Mouse (Mus musculus): Measurements from ENCODE around the gene Serpina1f. TPM values are rescaled to one million over a fixed set of nuclear protein-coding genes. Genes with fewer than 3 reads are reported as not detected.
"Not testable (repeated sequence)": the region's sequence is repeated elsewhere in the genome, so short reads cannot be mapped to it uniquely, and the experiment has no call there.

Gene Serpina1f
- polyA plus RNA-seq (2015; fragmentation: Nextera tagmentation; extraction: Ambion mirVana) = not detected in 2 replicates

DNA sequence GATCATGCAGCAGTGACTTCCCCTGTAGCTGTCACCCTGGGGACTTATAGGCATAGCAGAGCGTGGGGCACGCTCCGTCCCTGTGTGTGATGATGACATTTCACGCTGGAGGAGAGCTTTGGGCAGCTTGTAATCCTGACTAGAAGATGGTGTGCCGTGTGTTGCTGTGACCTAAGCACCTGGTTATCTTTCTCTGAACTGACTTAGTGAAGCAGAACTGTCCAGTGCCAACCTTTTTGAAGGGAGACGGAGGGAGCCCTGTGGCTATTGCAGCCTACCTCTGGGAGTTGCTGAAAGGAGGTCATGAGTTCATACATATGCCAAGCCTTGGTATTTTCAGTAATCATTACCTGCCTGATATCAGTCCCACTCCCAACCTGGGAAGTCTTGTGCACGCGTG is at the start of gene Serpina1f:
Gene Serpina1f (minus strand): TSS at position 101 of the 400 bp plus-strand sequence.
- no peak within 1 kb of the TSS for H3K9ac ChIP-seq (ENCODE audit: low read depth, low read length)
- H3K36me3 ChIP-seq (ENCODE audit: control insufficient read depth, insufficient read depth, low read length) = no peaks in the 10 kb centered on the region
- no peaks in the 10 kb centered on the region for H3K27me3 ChIP-seq (replicated peaks; ENCODE audit: control insufficient read depth, insufficient read depth, low read length)
- WGBS = 89% methylated on average over 8 of the region's 8 CpGs
- H3K4me2 ChIP-seq (ENCODE audit: low read length) = no peak within 1 kb of the TSS
- H3K9me3 ChIP-seq (ENCODE audit: control insufficient read depth, low read length) = no peaks in the 10 kb centered on the region
- H3K27ac ChIP-seq (ENCODE audit: low read depth, low read length) = no peak within 1 kb of the TSS
- no peaks in the 10 kb centered on the region for H3K4me1 ChIP-seq (ENCODE audit: control insufficient read depth, insufficient read depth, low read depth, low read length)
- no peak within 1 kb of the TSS for H3K4me3 ChIP-seq (ENCODE audit: low read length)
- no peak for ATAC-seq

DNA sequence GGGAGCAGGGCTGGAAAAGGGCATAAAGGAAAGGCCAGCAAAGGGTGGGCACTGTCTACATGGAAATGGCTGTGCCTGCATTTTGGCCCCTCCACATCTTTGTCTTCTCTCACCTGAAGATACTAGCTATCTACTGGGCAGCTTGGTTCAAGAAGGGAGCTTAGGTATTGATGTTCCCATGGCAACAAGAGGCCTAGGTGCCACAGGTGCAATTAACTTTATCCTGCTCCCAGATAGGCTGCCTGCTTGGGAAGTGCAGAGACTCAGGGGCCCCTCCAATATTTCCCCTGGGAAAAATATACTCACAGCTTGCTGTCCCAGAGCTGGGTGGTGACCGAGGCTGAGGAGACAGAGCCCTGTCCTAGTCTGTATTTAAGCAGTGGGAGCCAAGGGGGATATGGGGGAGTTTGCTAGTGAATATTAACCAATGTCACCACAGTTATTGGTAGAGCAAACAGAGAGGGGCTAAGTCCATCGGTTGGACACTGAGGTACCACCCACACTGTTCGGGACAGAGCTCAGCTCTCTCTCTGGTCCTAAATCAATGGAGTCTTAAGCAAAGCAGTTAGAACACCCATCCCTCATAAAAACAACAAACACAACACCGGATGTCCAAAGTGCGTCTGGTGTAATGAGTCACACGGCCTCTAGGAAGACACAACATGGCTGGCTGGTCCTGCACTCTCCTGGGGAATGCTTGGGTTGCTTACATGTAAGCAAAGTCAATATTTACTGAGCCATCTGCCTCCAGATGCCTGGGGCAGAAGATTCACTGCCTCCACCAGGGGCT is 42.7 kb upstream of the Serpina1f start:
- H3K4me3 ChIP-seq (ENCODE audit: low read length); H3K36me3 ChIP-seq (ENCODE audit: control insufficient read depth, insufficient read depth, low read length); ATAC-seq; H3K27ac ChIP-seq (ENCODE audit: low read depth, low read length); H3K4me2 ChIP-seq (ENCODE audit: low read length); H3K4me1 ChIP-seq (ENCODE audit: control insufficient read depth, insufficient read depth, low read depth, low read length); H3K9ac ChIP-seq (ENCODE audit: low read depth, low read length); H3K27me3 ChIP-seq (replicated peaks; ENCODE audit: control insufficient read depth, insufficient read depth, low read length); H3K9me3 ChIP-seq (ENCODE audit: control insufficient read depth, low read length): not testable (repeated sequence)
- 86% methylated on average over 5 of the region's 6 CpGs for WGBS

GRCm38 (mm10) chr12:103735566-103735965 is 40.2 kb upstream of the Serpina1f start:
- 95% methylated on average over 4 of the region's 4 CpGs for WGBS
- H3K36me3 ChIP-seq (ENCODE audit: control insufficient read depth, insufficient read depth, low read length); H3K9me3 ChIP-seq (ENCODE audit: control insufficient read depth, low read length); H3K27ac ChIP-seq (ENCODE audit: low read depth, low read length); H3K9ac ChIP-seq (ENCODE audit: low read depth, low read length); H3K4me2 ChIP-seq (ENCODE audit: low read length); H3K4me3 ChIP-seq (ENCODE audit: low read length); H3K4me1 ChIP-seq (ENCODE audit: control insufficient read depth, insufficient read depth, low read depth, low read length); ATAC-seq; H3K27me3 ChIP-seq (replicated peaks; ENCODE audit: control insufficient read depth, insufficient read depth, low read length): not testable (repeated sequence)

- H3K4me1 ChIP-seq (ENCODE audit: control insufficient read depth, insufficient read depth, low read depth, low read length); H3K27me3 ChIP-seq (replicated peaks; ENCODE audit: control insufficient read depth, insufficient read depth, low read length); H3K36me3 ChIP-seq (ENCODE audit: control insufficient read depth, insufficient read depth, low read length); H3K9ac ChIP-seq (ENCODE audit: low read depth, low read length); ATAC-seq; H3K27ac ChIP-seq (ENCODE audit: low read depth, low read length); H3K4me3 ChIP-seq (ENCODE audit: low read length); H3K4me2 ChIP-seq (ENCODE audit: low read length); H3K9me3 ChIP-seq (ENCODE audit: control insufficient read depth, low read length): not testable (repeated sequence)
- 78% methylated on average over 4 of the region's 4 CpGs for WGBS
These were observed 39.8 kb upstream of the Serpina1f start for GRCm38 (mm10) chr12:103735101-103735500.

GRCm38 (mm10) chr12:103711537-103711936 is 16.2 kb upstream of the Serpina1f start:
- H3K27me3 ChIP-seq (replicated peaks; ENCODE audit: control insufficient read depth, insufficient read depth, low read length) = no peaks in the 10 kb centered on the region

GRCm38 (mm10) chr12:103710405-103710804 is 15.1 kb upstream of the Serpina1f start:
- no peak overlapping the region for H3K4me3 ChIP-seq (ENCODE audit: low read length)
- no peak overlapping the region for H3K27ac ChIP-seq (ENCODE audit: low read depth, low read length)
- H3K4me1 ChIP-seq (ENCODE audit: control insufficient read depth, insufficient read depth, low read depth, low read length) = no peaks in the 10 kb centered on the region
- ATAC-seq = no peak
- H3K4me2 ChIP-seq (ENCODE audit: low read length) = no peak overlapping the region
- no peaks in the 10 kb centered on the region for H3K36me3 ChIP-seq (ENCODE audit: control insufficient read depth, insufficient read depth, low read length)
- no peak overlapping the region for H3K9ac ChIP-seq (ENCODE audit: low read depth, low read length)
- no peaks in the 10 kb centered on the region for H3K27me3 ChIP-seq (replicated peaks; ENCODE audit: control insufficient read depth, insufficient read depth, low read length)
- no peaks in the 10 kb centered on the region for H3K9me3 ChIP-seq (ENCODE audit: control insufficient read depth, low read length)
- WGBS = 85% methylated on average over 1 of the region's 1 CpGs

More at GRCm38 (mm10) chr12:103711537-103711936, 16.2 kb upstream of the Serpina1f start:
- H3K36me3 ChIP-seq (ENCODE audit: control insufficient read depth, insufficient read depth, low read length) = no peaks in the 10 kb centered on the region
- H3K27ac ChIP-seq (ENCODE audit: low read depth, low read length) = no peak overlapping the region
- H3K9me3 ChIP-seq (ENCODE audit: control insufficient read depth, low read length) = no peaks in the 10 kb centered on the region
- no peak overlapping the region for H3K4me3 ChIP-seq (ENCODE audit: low read length)
- no peaks in the 10 kb centered on the region for H3K4me1 ChIP-seq (ENCODE audit: control insufficient read depth, insufficient read depth, low read depth, low read length)
- no peak for ATAC-seq
- 81% methylated on average over 3 of the region's 3 CpGs for WGBS
- no peak overlapping the region for H3K4me2 ChIP-seq (ENCODE audit: low read length)
- H3K9ac ChIP-seq (ENCODE audit: low read depth, low read length) = no peak overlapping the region

DNA sequence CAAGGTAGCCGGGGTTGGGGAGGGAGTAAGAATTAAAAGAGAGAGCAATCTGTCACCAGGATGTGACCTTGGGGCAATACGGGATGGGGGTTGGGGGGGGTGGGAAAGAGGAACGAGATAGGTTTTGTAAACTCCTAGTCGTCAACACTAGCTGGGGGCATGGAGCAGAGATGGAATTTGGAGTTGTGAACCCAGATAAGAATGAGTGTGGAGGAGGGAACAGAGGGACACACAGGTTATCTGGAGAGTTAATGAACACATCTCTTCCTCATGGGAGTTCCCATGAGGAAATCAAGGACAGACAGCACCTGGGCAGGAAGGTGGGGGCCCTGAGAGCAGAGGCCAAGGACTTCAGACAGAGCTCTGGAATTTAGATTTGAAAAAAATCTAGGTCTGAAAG is 10.8 kb upstream of the Serpina1f start:
- Histone ChIP-seq H3K4me1 (ENCODE audit: control insufficient read depth, insufficient read depth, low read depth, low read length) (no peaks in the 10 kb centered on the region), H3K36me3 (ENCODE audit: control insufficient read depth, insufficient read depth, low read length) (no peaks in the 10 kb centered on the region), H3K27me3 (replicated peaks; ENCODE audit: control insufficient read depth, insufficient read depth, low read length) (no peaks in the 10 kb centered on the region), H3K4me3 (ENCODE audit: low read length) (no peak overlapping the region), H3K9ac (ENCODE audit: low read depth, low read length) (no peak overlapping the region), H3K9me3 (ENCODE audit: control insufficient read depth, low read length) (no peaks in the 10 kb centered on the region), H3K4me2 (ENCODE audit: low read length) (no peak overlapping the region), H3K27ac (ENCODE audit: low read depth, low read length) (no peak overlapping the region)
- WGBS = 84% methylated on average over 4 of the region's 4 CpGs
- no peak for ATAC-seq

DNA sequence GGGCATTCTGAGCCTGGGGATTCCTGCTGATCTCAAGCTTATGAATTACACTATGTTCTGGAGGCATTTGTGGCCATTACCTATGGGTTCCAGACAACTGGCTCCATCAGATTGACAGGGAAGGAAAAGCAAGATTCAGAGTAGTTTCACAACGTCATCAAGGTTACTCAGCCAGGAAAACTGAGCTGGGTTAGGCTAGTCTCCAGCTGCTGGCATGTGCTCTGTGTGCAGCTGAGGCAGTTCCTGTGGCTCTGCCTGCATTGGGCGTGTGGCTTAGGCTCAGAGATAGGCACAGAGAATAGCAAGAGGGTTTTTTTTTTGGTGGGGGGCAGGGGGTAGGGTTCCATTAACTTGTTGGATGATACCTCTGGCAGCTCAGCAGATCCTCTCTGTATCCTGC is 10.2 kb upstream of the Serpina1f start:
- Histone ChIP-seq H3K27me3 (replicated peaks; ENCODE audit: control insufficient read depth, insufficient read depth, low read length) (no peaks in the 10 kb centered on the region), H3K27ac (ENCODE audit: low read depth, low read length) (no peak overlapping the region), H3K4me3 (ENCODE audit: low read length) (no peak overlapping the region), H3K9me3 (ENCODE audit: control insufficient read depth, low read length) (no peaks in the 10 kb centered on the region), H3K36me3 (ENCODE audit: control insufficient read depth, insufficient read depth, low read length) (no peaks in the 10 kb centered on the region), H3K4me1 (ENCODE audit: control insufficient read depth, insufficient read depth, low read depth, low read length) (no peaks in the 10 kb centered on the region), H3K9ac (ENCODE audit: low read depth, low read length) (no peak overlapping the region), H3K4me2 (ENCODE audit: low read length) (no peak overlapping the region)
- 61% methylated on average over 2 of the region's 2 CpGs for WGBS
- no peak for ATAC-seq

- H3K4me3 ChIP-seq (ENCODE audit: low read length) = no peak overlapping the region
- no peaks in the 10 kb centered on the region for H3K36me3 ChIP-seq (ENCODE audit: control insufficient read depth, insufficient read depth, low read length)
- no peaks in the 10 kb centered on the region for H3K4me1 ChIP-seq (ENCODE audit: control insufficient read depth, insufficient read depth, low read depth, low read length)
- WGBS = 84% methylated on average over 4 of the region's 4 CpGs
- no peak overlapping the region for H3K9ac ChIP-seq (ENCODE audit: low read depth, low read length)
- no peaks in the 10 kb centered on the region for H3K27me3 ChIP-seq (replicated peaks; ENCODE audit: control insufficient read depth, insufficient read depth, low read length)
- no peaks in the 10 kb centered on the region for H3K9me3 ChIP-seq (ENCODE audit: control insufficient read depth, low read length)
- no peak overlapping the region for H3K27ac ChIP-seq (ENCODE audit: low read depth, low read length)
- no peak for ATAC-seq
- H3K4me2 ChIP-seq (ENCODE audit: low read length) = no peak overlapping the region
These were observed 4.9 kb upstream of the Serpina1f start for GRCm38 (mm10) chr12:103700144-103700750.

Measured in hindbrain, embryonic 16.5 days (tissue).